Mouse (Mus musculus): ENCODE measurements at regions not wholly inside any gene's neighbourhood (a gene's known extent, or its start where the extent isn't known, plus 50 kb on each side); places are given as distances from the start of the nearest gene placed in this dataset.

GRCm38 (mm10) chr3:117038280-117038927 is 69.6 kb upstream of the Palmd start:
- H3K9ac ChIP-seq (replicated peaks), result no peak overlapping the region
- H3K27me3 ChIP-seq (ENCODE audit: insufficient read depth, low read length), result no peaks in the 10 kb centered on the region
- H3K4me1 ChIP-seq (ENCODE audit: insufficient read depth), result peaks cover 5% of the 10 kb centered on the region; the same call in 1 of the 2 replicates
- H3K36me3 ChIP-seq (replicated peaks; ENCODE audit: insufficient read depth, low read length), result no peaks in the 10 kb centered on the region
- DNase-seq (no peak), ATAC-seq (no peak)
- TF ChIP-seq EP300 (IDR thresholded peaks at IDR 0.05; ENCODE audit: low read depth) (no peak), CTCF (IDR thresholded peaks at IDR 0.05; ENCODE audit: low read depth) (no peak)
- WGBS (ENCODE audit: insufficient replicate concordance), result 49% methylated on average over 4 of the region's 4 CpGs
- H3K9me3 ChIP-seq (ENCODE audit: low read length), result no peaks in the 10 kb centered on the region
- H3K27ac ChIP-seq (ENCODE audit: low read depth), result no peak overlapping the region
- H3K4me3 ChIP-seq (ENCODE audit: low read depth, low read length), result no peak overlapping the region
- no peak overlapping the region for H3K4me2 ChIP-seq (ENCODE audit: low read depth, low read length)

Data from liver, postnatal 0 days (tissue).